Mouse (Mus musculus): ENCODE results near the gene Bmp8a. TPM values are rescaled to one million over a fixed set of nuclear protein-coding genes. Genes with fewer than 3 reads are reported as not detected.
"Not testable (repeated sequence)": the region's sequence is repeated elsewhere in the genome, so short reads cannot be mapped to it uniquely, and the experiment has no call there.

Gene Bmp8a
- polyA plus RNA-seq, 1 experiment = 0.14 TPM

GRCm38 (mm10) chr4:123333151-123333550, 9.9 kb downstream of the Bmp8a start:
- DNase-seq (ENCODE audit: extremely low spot score in 1 of 2, low spot score in 1 of 2) = no peak

GRCm38 (mm10) chr4:123331961-123332360, 11.1 kb downstream of the Bmp8a start:
- not testable (repeated sequence) for DNase-seq (ENCODE audit: extremely low spot score in 1 of 2, low spot score in 1 of 2)

- DNase-seq (ENCODE audit: extremely low spot score in 1 of 2, low spot score in 1 of 2) = no peak
These were observed 11.7 kb downstream of the Bmp8a start for GRCm38 (mm10) chr4:123331326-123331725.

- DNase-seq (ENCODE audit: extremely low spot score in 1 of 2, low spot score in 1 of 2) = no peak
These were observed 14.1 kb downstream of the Bmp8a start for GRCm38 (mm10) chr4:123328946-123329345.

- no peak for DNase-seq (ENCODE audit: extremely low spot score in 1 of 2, low spot score in 1 of 2)
These were observed 15.4 kb downstream of the Bmp8a start for GRCm38 (mm10) chr4:123327630-123328029.

GRCm38 (mm10) chr4:123326087-123326486, 17.0 kb downstream of the Bmp8a start:
- no peak for DNase-seq (ENCODE audit: extremely low spot score in 1 of 2, low spot score in 1 of 2)

GRCm38 (mm10) chr4:123323534-123323933, 19.5 kb downstream of the Bmp8a start, which contains the start of gene Oxct2a:
Oxct2a (minus strand) TSS chr4:123323634.
- DNase-seq (ENCODE audit: extremely low spot score in 1 of 2, low spot score in 1 of 2) = no peak

GRCm38 (mm10) chr4:123322910-123323309, 20.1 kb downstream of the Bmp8a start:
- DNase-seq (ENCODE audit: extremely low spot score in 1 of 2, low spot score in 1 of 2) = not testable (repeated sequence)

GRCm38 (mm10) chr4:123314497-123314896, 28.6 kb downstream of the Bmp8a start:
- no peak for DNase-seq (ENCODE audit: extremely low spot score in 1 of 2, low spot score in 1 of 2)

- no peak for DNase-seq (ENCODE audit: extremely low spot score in 1 of 2, low spot score in 1 of 2)
These were observed 30.0 kb downstream of the Bmp8a start for GRCm38 (mm10) chr4:123313010-123313409.

- DNase-seq (ENCODE audit: extremely low spot score in 1 of 2, low spot score in 1 of 2) = no peak
These were observed 31.2 kb downstream of the Bmp8a start for GRCm38 (mm10) chr4:123311845-123312244.

GRCm38 (mm10) chr4:123308292-123308691, 34.8 kb downstream of the Bmp8a start:
- no peak for DNase-seq (ENCODE audit: extremely low spot score in 1 of 2, low spot score in 1 of 2)

- DNase-seq (ENCODE audit: extremely low spot score in 1 of 2, low spot score in 1 of 2) = peak in 1 of 2 experiments; percentile 57
These were observed 36.1 kb downstream of the Bmp8a start for GRCm38 (mm10) chr4:123306999-123307398.

GRCm38 (mm10) chr4:123305789-123306188, 37.3 kb downstream of the Bmp8a start:
- peak in 1 of 2 experiments; percentile 75 for DNase-seq (ENCODE audit: extremely low spot score in 1 of 2, low spot score in 1 of 2)

GRCm38 (mm10) chr4:123298980-123299670, 43.9 kb downstream of the Bmp8a start:
- DNase-seq (ENCODE audit: extremely low spot score in 1 of 2, low spot score in 1 of 2) = no peak

- no peak for DNase-seq (ENCODE audit: extremely low spot score in 1 of 2, low spot score in 1 of 2)
These were observed 44.8 kb downstream of the Bmp8a start for GRCm38 (mm10) chr4:123298226-123298625.

- DNase-seq (ENCODE audit: extremely low spot score in 1 of 2, low spot score in 1 of 2) = no peak
These were observed 45.7 kb downstream of the Bmp8a start for GRCm38 (mm10) chr4:123297195-123297960.

- no peak for DNase-seq (ENCODE audit: extremely low spot score in 1 of 2, low spot score in 1 of 2)
These were observed 46.9 kb downstream of the Bmp8a start for GRCm38 (mm10) chr4:123296148-123296534.

- no peak for DNase-seq (ENCODE audit: extremely low spot score in 1 of 2, low spot score in 1 of 2)
These were observed 47.4 kb downstream of the Bmp8a start for GRCm38 (mm10) chr4:123295516-123296147.

- DNase-seq (ENCODE audit: extremely low spot score in 1 of 2, low spot score in 1 of 2) = not testable (repeated sequence)
These were observed 48.0 kb downstream of the Bmp8a start for GRCm38 (mm10) chr4:123295026-123295425.
